Mouse (Mus musculus) layer of hippocampus, adult 9-10 months (tissue): Measurements from ENCODE around the gene Mdm2.
"Not testable (repeated sequence)": the region's sequence is repeated elsewhere in the genome, so short reads cannot be mapped to it uniquely, and the experiment has no call there.

Source experiments
- DNase-seq: peaks from one replicate; pipeline ENCODE4 v3.0.0; 2022; ENCODE audit warnings: low spot score

The Mdm2 gene

DNA sequence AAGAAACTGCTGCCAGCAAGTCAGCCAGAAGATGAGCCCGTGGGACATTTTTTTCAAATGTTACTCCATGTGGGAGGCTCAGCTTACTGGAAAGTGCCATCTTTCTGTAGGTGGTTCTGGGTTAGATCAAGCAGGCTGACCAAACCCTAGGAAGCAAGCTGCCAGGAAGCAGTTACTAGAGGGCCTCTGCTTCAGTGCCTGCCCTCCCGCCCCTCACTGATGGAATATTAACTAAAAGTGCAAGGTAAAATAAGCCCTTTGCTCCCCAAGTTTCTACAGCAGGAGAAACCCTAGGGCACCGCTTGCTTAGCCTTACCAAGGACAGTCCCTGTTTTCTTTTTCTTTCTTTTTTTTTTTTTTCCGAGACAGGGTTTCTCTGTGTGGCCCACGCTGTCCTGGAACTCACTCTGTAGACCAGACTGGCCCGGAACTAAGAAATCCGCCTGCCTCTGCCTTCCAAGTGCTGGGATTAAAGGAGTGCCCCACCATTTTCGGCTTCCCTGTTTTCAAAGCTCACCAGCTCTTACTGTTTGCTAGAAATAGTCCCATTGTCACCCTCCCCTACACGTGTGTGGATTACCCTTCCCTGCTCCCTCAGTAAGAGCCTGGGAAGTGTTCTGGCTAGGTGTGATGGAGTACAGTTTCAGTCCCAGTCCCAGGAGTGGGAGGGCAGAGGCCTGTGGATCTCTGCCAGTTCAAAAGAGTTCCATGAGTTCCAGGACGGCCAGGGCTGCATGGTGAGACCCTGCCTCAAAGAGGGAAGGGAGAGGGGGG lies 37.9 kb upstream of the Mdm2 start:
- DNase-seq = no peak

DNA sequence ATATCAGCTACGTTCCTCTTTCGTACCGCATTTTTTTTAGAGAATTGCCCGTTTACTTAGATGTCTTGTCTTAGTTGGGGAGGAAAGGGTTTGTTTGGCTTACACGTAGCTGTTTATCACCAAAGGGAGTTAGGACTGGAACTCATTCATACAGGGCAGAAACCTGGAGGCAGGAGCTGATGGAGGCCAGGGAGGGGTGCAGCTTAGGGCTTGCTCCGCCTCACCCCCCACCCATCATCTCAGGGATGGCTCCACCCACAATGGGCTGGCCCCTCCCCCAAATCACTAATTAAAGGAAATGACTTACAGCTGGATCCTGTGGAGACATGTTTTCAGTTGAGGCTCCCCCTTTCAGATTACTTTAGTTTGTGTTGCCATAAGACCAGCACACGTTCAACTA lies 37.2 kb upstream of the Mdm2 start:
- no peak for DNase-seq

DNA sequence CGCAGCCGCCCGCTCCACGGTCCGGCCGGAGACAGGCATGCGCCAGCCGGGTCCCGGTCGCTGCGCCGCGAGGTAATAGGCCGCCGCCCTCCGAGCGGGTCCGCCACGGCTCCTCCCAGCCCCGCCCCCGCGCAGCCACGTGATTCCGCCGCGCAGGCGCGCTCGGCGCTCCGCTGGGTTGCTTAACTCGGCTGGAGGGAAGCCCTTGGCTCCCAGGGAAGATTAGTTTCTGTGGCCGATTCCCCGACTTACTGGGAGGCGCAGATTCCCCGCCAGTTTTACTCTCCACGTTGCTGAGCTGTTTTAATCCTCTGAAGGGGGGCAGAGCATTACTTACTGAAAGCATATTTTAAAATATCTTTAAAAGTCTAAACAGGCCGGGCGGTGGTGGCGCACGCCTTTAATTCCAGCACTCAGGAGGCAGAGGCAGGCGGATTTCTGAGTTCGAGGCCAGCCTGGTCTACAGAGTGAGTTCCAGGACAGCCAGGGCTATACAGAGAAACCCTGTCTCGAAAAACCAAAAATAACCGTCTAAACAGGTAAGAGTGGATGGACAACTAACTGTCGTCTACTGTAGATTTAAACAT lies 35.8 kb upstream of the Mdm2 start, which contains the start of gene Slc35e3:
Slc35e3 (minus strand) TSS at position 69 of the 587 bp plus-strand sequence.
- DNase-seq = peak; percentile 83

DNA sequence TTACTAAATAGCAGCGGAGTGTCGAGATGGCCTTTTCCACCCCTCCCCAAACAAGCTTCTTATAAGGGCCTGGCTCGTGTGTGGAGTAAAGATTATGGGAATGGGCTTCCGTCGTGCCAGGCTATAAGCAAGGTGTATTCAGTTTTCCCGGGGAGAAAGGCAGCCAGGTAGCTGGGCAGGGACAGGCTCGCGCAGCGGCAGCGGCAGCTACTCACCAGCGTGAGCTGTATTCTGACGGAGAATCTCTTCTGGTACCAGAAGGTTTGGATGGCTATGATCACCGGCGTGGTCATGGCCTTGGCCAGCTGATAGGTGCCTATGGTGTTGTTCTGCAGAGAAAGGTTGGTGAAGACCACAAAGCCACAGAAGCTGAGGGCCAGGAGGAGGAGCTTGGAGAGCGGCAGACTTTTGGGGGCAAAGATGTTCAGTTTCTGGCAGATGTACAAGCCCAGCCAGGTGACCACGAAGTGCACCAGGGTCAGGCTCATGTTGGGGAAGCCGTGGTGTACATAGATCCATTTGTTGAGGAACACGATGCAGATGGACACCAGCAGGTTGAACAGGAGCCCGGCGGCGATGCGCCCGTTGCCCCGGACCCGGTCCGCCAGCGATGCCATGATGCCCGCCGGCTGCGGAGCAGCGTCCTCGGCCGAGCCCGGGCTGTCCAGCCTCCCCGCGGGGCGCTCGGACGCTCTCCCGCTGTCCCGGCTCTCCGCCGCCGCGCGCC lies 35.2 kb upstream of the Mdm2 start:
- DNase-seq = not testable (repeated sequence)

DNA sequence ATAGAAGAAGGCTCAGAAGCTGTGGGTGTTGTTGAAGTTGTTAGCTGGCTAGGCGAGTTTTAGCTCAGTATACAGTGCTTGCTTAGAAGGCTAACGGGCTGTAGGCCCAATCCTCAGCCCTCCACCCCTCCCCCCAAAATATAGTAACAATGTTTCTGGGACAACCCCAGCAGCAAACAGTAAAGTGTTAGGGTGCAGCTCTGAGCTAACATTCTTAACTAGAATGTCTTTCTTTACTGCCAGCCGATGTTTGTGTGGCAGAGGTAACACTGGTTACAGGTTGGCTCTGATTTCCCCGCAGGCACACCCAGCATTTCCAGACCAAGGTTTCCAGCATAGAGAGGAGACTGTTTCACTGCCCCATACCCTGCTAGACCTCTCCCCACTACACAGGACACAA lies 33.4 kb upstream of the Mdm2 start:
- DNase-seq = no peak

DNA sequence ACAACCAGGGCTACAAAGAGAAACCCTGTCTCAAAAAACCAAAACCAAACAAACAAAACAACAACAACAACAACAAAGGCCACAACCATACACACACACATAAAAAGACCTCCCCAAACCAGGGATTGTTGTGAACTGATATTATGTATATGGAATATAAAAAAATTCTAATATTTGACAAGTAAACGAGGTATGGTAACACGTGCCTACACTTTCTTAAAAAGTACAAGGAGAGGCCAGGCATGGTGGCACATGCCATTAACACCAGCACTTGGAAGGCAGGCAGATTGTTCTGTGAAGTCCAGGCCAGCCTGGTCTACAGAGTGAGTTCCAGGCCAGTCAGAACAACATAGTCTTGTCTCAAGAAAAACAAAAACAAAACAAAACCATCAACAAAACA lies 32.6 kb upstream of the Mdm2 start:
- no peak for DNase-seq

DNA sequence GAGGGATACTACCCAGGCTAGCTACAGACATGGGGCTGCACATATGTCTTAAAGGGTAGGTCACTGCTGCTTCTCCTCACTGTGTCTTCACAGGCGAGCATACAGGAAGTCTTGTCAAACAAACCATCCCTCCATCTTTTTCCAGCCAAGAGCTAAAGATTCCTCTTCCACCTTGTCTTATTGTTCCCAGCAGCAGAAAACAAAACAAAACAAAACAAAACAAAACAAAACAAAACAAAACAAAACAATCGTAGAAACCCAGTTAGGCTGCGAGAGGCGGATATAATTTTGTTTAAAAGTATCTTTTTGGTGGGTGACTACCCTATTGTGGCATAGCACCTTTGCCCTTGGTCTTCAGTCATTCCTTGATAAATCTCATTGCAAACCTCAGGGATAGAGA lies 32.1 kb upstream of the Mdm2 start:
- DNase-seq = no peak

DNA sequence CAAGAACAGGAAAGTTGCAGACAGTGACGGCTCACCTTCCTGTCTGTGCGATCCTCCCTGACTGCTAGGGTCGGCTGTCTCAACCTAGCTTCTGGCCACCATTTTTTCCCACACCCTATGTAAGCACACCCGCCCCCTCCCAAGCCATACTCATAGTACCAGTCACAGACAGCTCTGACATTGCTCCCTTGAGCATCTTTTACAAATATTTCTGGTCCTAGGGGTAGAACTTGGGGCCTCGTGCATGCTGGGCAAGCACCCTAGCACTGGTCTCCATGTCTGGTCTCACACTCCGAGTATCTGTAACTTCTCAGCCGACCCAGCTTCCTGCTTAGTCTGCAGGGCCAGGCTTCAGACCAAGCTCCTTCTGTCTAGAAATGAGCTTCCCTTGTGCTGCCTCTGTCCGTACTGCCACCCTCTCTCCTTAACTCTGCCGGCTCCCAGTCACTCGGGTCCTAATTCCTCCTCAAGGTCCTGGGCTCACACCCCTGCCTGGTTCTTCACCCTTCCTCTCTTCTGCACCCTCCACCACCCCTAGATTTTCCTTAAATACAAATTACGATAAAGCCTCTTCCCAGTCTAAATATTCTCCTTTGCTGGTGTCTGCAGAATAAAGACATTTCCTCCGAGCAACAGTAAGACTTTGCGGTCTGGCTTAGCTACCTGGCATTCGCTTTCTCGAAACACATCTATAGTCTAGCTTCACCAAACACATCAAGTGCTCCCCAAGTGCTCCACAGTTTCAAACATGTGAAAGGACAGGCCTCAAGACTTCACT lies 31.3 kb upstream of the Mdm2 start:
- no peak for DNase-seq

DNA sequence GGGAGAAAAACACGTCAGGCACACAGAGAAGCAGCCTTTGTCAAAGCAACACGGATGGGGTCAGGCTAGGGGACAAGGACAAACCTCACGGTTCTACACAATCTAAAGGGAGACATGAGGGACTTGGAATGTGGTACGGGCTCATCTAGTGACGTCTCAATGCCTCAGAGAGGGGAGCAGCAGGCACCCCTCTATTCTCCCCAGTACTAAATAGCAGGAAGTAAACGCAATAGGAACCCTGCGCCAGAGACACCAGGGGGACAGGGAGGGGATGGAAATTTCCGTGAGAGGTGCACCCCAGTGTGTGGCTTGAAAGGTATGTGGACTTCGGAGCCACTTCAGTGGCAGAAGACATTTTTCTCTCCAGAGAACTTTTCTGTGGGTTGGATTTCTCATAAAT lies 30.4 kb upstream of the Mdm2 start:
- no peak for DNase-seq

DNA sequence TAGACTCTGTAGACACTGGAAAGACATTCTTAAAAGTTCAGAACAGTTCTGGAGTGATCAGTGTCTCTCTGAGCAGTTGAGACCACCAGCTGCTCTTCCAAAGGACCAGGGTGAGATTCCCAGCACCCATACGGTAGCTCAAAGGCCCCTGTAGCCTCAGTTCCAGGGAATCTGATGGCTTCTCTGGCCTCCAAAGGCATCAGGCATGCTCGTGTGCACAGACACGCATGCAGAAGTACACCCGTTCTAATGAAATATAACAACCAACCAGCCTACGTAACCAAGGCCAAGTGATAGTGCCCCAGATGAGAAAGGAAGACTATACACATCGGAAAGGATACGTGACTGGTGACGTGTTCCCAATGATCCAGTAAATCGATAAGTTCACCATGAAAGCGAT lies 29.6 kb upstream of the Mdm2 start:
- DNase-seq = no peak

DNA sequence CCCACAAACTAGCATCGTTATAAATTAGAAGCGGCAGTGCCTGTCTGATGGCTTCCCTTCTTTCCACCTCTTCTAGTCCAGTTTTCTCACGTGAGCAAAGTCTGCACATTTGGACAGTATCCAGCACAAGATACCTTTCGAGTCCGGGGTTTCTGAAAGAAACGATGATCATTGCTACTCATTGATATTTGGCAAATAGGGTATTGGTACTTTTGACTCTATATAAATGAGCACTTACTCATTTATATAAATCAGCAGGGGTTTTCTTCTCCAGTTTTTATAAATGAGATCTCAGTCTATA lies 29.0 kb upstream of the Mdm2 start:
- DNase-seq = no peak

DNA sequence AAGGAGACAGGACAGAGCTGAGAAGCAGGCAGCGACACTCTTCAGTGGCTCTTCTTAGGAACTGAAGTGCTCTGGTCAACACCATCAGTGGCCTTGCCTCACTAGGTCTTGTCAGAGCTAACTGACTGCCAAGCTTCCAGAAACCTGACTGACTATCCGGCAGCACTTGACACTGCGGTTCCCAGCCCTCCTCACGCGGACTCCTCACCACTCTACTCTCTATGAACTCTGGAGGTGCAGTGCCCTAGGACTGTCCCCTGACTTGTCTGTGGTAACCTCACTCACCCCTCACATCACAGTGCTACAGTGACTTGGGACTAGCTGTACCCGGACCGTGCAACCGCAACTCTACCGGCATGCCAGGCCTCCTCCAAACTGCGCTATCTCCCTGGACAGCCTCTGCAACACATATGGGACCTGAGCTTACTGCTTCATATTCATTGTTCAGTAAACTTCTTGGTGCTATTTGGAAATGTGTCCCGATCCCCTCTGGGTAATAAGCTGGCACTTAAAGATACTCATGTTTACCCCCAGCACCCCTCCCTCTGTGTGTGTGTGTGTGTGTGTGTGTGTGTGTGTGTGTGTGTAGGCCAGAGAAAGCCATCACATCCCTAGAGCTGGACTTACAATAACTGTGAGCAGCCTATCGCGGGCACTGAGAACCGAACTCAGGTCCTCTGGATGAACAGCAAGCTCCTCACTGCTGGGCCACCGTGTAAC lies 28.5 kb upstream of the Mdm2 start:
- no peak for DNase-seq

DNA sequence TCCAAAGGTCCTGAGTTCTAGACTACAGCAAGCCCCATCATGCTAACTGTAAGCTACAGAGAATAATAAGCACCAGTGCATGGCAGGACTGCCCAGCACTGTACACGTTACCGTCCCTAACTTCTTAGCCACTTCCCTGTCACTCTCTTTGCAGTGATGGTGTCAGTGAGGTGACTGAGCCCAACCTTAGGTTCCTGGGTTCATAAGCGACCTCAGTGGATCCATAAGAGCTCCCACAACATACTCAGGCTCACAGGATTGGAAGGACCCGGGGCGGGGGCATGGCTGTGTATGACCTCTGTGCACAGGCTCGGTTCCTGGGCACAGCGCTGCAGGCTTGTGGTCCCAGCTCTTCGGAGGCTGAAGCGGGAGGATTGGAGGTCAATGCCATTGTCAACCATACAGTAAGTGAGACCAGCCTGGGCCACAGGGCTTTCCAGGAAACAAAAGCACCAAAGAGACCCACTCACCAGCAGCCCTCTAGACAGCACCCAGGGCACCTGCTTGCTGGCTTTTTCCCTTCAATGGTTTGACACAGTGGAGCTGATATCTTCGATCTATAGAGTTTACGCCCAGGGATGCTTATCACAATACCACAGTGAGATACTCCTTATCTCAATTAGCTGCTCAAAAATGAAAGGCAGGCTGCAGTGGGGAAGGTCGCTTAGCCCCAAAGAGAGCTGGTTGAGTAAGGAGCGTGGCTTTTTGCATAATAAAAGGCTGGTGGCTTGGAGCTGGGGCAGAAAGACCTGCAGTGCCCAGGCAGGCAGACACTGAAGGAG lies 27.8 kb upstream of the Mdm2 start:
- DNase-seq = no peak

DNA sequence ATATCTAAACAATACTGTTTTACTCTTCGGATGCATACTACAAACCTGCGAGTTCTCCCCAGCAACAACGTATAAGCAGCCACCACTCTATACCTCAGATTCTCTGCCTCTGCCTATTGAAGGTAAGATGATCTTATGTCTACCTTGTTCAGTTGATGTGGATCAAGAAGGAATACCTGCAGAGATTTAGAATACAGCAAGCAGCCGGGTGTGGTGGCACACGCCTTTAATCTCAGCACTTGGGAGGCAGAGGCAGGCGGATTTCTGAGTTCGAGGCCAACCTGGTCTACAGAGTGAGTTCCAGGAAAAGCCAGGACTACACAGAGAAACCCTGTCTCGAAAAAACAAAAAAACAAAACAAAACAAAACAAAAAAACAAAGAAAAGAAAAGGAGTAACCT lies 26.9 kb upstream of the Mdm2 start:
- DNase-seq = not testable (repeated sequence)

DNA sequence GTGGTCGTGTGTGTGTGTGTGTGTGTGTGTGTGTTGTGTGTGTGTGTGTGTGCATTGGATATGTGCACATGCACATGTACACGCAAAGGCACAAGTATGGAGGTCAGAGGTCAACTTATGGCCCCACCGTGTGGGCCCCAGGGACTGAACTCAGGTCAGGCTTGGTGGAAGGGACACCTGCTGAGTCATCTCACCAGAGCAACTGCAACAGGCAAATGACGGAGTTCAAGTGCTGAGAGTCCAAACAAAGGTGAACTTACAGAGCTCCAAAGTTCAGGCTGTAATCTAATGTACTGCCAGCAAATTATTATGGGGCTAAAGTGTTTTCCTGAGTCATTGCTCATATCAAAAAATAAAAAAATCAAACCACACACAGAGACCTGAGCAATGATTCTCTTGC lies 26.5 kb upstream of the Mdm2 start:
- DNase-seq = no peak

DNA sequence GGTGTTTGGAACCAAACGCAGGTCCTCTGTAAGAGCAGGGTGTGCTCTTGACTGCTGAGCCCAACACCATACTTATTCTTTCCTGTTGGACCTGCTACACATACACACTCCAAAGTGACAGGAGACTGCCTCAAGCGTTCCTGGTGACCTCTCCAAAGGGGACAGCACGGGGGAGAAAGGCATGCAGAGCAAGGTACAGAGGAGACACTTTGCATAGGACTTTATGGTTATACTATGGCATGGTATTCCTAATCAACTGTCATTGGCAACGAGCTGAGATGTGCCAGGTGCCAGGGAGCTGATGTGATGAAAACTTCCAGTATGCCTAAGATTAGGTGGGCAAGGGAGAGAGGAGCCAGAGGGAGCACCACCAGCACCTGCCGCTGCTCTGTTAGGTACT lies 26.0 kb upstream of the Mdm2 start:
- DNase-seq = no peak

DNA sequence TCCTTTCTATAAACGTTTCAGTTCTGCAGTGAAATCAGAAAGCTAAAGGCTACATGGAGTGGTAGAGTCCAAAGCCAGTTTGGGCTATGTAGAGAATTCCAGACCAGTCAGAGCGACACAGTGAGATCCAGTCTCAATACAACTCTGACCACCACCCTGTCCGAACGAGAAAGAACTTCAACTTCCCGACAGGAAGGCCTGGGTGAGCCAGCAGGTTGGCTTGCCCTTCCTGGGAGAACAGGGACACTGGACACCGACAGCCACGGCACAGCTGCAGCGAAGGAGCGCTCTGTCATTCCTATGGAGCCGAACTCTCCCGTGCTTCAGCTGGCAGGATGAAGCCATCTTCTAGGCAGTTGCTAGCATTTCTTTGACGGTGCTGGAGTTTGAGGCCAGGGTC lies 24.8 kb upstream of the Mdm2 start:
- not testable (repeated sequence) for DNase-seq

DNA sequence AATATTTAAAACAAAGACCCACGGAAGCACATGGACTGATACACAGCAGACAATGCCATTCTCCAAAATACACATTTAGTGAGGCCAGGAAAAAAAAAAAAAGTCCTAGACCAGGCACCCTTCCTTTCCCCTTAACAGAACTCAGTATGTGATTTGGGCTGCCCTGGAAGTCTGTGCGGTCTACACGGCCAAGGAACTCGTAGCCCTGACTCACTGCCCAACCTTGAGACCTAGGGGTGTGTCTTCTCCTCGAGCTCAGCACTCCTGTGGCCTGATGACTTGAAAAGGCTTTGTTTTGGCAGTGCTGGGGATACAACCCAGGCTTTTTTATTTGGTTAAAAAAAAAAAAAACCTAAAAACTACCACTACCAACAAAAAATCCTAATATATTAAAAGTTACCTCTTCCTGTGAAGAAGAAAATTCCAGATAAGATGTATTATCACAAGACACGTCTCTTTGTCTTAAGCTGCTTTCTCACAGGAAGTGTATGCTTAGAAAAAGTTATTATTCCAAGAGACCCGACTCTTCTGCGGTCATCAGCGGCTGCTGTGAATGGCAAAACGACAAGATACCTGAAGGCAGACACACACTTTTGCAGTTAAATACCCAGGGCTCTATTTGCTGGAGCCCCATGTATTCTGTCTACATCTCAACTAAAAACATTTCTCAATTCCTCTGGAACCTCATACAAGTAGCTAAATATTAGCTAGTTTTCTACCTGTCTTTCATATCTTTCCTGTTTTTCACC lies 23.7 kb upstream of the Mdm2 start:
- not testable (repeated sequence) for DNase-seq

DNA sequence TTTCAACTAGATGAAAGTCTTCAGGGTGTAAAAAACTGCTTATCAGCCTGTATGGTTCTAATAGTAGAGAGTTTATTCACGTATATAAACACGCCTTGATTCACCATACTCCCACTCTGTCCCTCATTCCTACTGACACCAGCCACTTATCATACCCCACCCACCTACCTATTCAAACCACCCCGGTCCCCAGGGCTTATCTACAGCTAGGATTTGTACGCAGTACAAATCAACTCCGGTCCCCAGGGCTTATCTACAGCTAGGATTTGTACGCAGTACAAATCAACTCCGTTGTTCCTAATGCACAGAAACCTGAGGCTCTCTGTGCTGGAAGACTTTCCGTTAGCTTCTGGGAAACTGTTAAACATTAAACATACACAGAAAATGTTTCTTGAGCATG lies 23.1 kb upstream of the Mdm2 start:
- not testable (repeated sequence) for DNase-seq

DNA sequence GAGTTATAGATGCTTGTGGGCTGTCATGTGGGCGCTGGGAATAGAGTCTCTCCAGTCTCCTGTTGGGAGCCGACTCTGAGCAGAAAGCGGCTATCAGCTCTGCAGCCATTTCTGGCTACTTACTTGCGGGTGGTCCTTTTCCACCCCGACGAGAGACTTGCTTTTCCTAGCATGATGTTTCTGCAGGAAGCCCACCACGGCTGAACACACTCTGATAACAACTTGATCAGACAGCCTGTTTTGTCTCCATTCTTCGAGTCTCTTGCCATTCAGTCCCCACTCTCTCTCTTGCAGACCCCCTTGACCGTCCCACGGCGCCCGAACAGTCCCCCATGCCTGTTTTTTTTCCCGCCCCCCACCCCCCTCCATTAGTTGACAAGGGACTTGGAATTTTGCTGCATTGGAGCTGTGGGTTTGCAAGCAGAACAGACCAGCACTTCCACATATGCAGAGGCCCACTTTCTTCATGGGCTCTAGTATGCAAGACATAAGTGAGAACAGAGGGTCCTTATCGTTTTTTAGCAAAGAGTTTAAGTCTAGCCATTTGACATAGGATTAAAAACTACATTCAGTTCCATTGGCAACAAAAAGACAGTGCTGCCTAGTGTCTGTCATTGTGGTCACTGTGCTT lies 22.5 kb upstream of the Mdm2 start:
- DNase-seq = no peak
